Mouse (Mus musculus) adrenal gland, adult 8-10 months (tissue): ENCODE results near the gene Ptprn2. TPM values are rescaled to one million over a fixed set of nuclear protein-coding genes. Genes with fewer than 3 reads are reported as not detected.
"Not testable (repeated sequence)": the region's sequence is repeated elsewhere in the genome, so short reads cannot be mapped to it uniquely, and the experiment has no call there.

ENCODE experiments used
- DNase-seq: peaks from one replicate; pipeline ENCODE4 v3.0.0; 2022
- total RNA-seq, 4 experiments: library from RNA; stranded (reverse); gene quantifications; 2 replicates each; pipeline ENCODE4 v1.2.4; 2022

Ptprn2 gene
- 10 to 100 TPM; 24.1 to 40.1 (median 28.9) TPM for total RNA-seq

- DNase-seq, result peak; percentile 29
These were observed at the start of gene Ptprn2 for GRCm38 (mm10) chr12:116485591-116486403. Ptprn2 (plus strand) TSS chr12:116485720.

- DNase-seq, result no peak
These were observed 49.4 kb upstream of the Ptprn2 start for GRCm38 (mm10) chr12:116436125-116436524.

- no peak for DNase-seq
These were observed 46.9 kb upstream of the Ptprn2 start for GRCm38 (mm10) chr12:116438591-116438990.

- no peak for DNase-seq
These were observed 43.3 kb upstream of the Ptprn2 start for GRCm38 (mm10) chr12:116442184-116442583.

- DNase-seq, result no peak
These were observed 36.0 kb upstream of the Ptprn2 start for GRCm38 (mm10) chr12:116449536-116449935.

GRCm38 (mm10) chr12:116460379-116461065, 25.0 kb upstream of the Ptprn2 start:
- DNase-seq, result peak; percentile 28

GRCm38 (mm10) chr12:116467030-116467429, 18.5 kb upstream of the Ptprn2 start:
- no peak for DNase-seq

- DNase-seq, result no peak
These were observed 17.2 kb upstream of the Ptprn2 start for GRCm38 (mm10) chr12:116468348-116468747.

- DNase-seq, result no peak
These were observed 16.4 kb upstream of the Ptprn2 start for GRCm38 (mm10) chr12:116469096-116469495.

- DNase-seq, result no peak
These were observed 12.3 kb upstream of the Ptprn2 start for GRCm38 (mm10) chr12:116473264-116473663.

GRCm38 (mm10) chr12:116473761-116474160, 11.8 kb upstream of the Ptprn2 start:
- DNase-seq, result no peak

- no peak for DNase-seq
These were observed 10.8 kb upstream of the Ptprn2 start for GRCm38 (mm10) chr12:116474676-116475075.

GRCm38 (mm10) chr12:116478771-116479170, 6.7 kb upstream of the Ptprn2 start:
- no peak for DNase-seq

- no peak for DNase-seq
These were observed 3.6 kb upstream of the Ptprn2 start for GRCm38 (mm10) chr12:116481921-116482320.

- no peak for DNase-seq
These were observed 1.9 kb upstream of the Ptprn2 start for GRCm38 (mm10) chr12:116483581-116483980.

GRCm38 (mm10) chr12:116484991-116485390, 529 bp upstream of the Ptprn2 start:
- DNase-seq, result no peak

GRCm38 (mm10) chr12:116486404-116486730, 847 bp downstream of the Ptprn2 start:
- DNase-seq, result no peak

- no peak for DNase-seq
These were observed 3.3 kb downstream of the Ptprn2 start for GRCm38 (mm10) chr12:116488836-116489235.

- no peak for DNase-seq
These were observed 5.2 kb downstream of the Ptprn2 start for GRCm38 (mm10) chr12:116490575-116491356.

- DNase-seq, result no peak
These were observed 13.1 kb downstream of the Ptprn2 start for GRCm38 (mm10) chr12:116498666-116499065.

- DNase-seq, result no peak
These were observed 15.1 kb downstream of the Ptprn2 start for GRCm38 (mm10) chr12:116500652-116501051.

GRCm38 (mm10) chr12:116512482-116512881, 27.0 kb downstream of the Ptprn2 start:
- no peak for DNase-seq

- DNase-seq, result not testable (repeated sequence)
These were observed 28.3 kb downstream of the Ptprn2 start for GRCm38 (mm10) chr12:116513788-116514187.
